Mouse (Mus musculus) stomach, embryonic 16.5 days (tissue): ENCODE data around the gene Pex11g. TPM values are rescaled to one million over a fixed set of nuclear protein-coding genes. Genes with fewer than 3 reads are reported as not detected.

ENCODE experiments used
- ATAC-seq: fragments of 200-750 bp; cut with Nextera tagmentation; 2 replicates; pipeline ENCODE4 v1.8.0; 2017; ENCODE audit warnings: moderate number of reproducible peaks, moderate TSS enrichment; ENCODE audit not compliant: insufficient read depth, low FRiP score
- H3K27ac ChIP-seq: fragments of 300-500 bp; sonication (generic); 2 replicates; pipeline ENCODE4 v1.5.1; 2014; ENCODE audit warnings: low read length
- H3K27me3 ChIP-seq: fragments of 300-500 bp; sonication (generic); 2 replicates; pipeline ENCODE4 v1.6.1; 2014; ENCODE audit warnings: low read length, control low read depth, mixed read lengths; ENCODE audit not compliant: control insufficient read depth, insufficient read depth
- H3K36me3 ChIP-seq: fragments of 300-500 bp; sonication (generic); 2 replicates; pipeline ENCODE4 v1.6.1; 2014; ENCODE audit warnings: low read length; ENCODE audit not compliant: control insufficient read depth, insufficient read depth
- H3K4me1 ChIP-seq: fragments of 300-500 bp; sonication (generic); 2 replicates; pipeline ENCODE4 v1.6.1; 2014; ENCODE audit warnings: low read length, control low read depth, mixed read lengths; ENCODE audit not compliant: control insufficient read depth, insufficient read depth
- H3K4me2 ChIP-seq: fragments of 300-500 bp; sonication (generic); 2 replicates; pipeline ENCODE4 v1.6.1; 2014; ENCODE audit warnings: low read depth, low read length, mixed read lengths
- H3K4me3 ChIP-seq: fragments of 300-500 bp; sonication (generic); replicated peaks from 2 replicates; pipeline ENCODE4 v1.5.1; 2014; ENCODE audit warnings: mild to moderate bottlenecking, low read length
- H3K9ac ChIP-seq: fragments of 300-500 bp; sonication (generic); 2 replicates; pipeline ENCODE4 v1.6.1; 2014; ENCODE audit warnings: low read length
- H3K9me3 ChIP-seq: fragments of 300-500 bp; sonication (generic); replicated peaks from 2 replicates; pipeline ENCODE4 v1.6.1; 2016; ENCODE audit warnings: low read length, control low read depth; ENCODE audit not compliant: control insufficient read depth
- WGBS: fragments of 180-500 bp; shearing (Covaris S2); extraction: QIAGEN DNeasy Blood & Tissue Kit; methylation state at CpG from one replicate; pipeline ENCODE4 v1.1.7; 2014; 5-methylcytosine and 5-hydroxymethylcytosine counted together
- polyA plus RNA-seq: library from polyadenylated mRNA; unstranded; fragments of >200 nt; fragmentation: Nextera tagmentation; extraction: Ambion mirVana; gene quantifications from 2 replicates; pipeline ENCODE4 v1.2.1, GENCODE M21; 2015

Gene Pex11g
- 10.8 and 12.1 TPM in 2 replicates for polyA plus RNA-seq

- no peaks in the 10 kb centered on the region for H3K36me3 ChIP-seq
- peaks cover 7% of the 10 kb centered on the region; the same call in 1 of the 2 replicates for H3K4me1 ChIP-seq
- H3K4me3 ChIP-seq, result peak within 1 kb of the TSS; percentile 65
- H3K4me2 ChIP-seq, result peak within 1 kb of the TSS; percentile 78
- peak within 1 kb of the TSS; percentile 79 for H3K27ac ChIP-seq
- WGBS, result 5% methylated on average over 32 of the region's 32 CpGs
- H3K27me3 ChIP-seq, result no peaks in the 10 kb centered on the region
- no peaks in the 10 kb centered on the region for H3K9me3 ChIP-seq
- H3K9ac ChIP-seq, result peak within 1 kb of the TSS; percentile 79
- peak; percentile 97 for ATAC-seq
These were observed at the start of gene Pex11g for GRCm38 (mm10) chr8:3467006-3467885. Gene Pex11g, minus strand, starts transcription at chr8:3467680.

- ATAC-seq, result no peak
- Histone ChIP-seq H3K9ac (peak overlapping the region; percentile 80), H3K4me3 (peak overlapping the region; percentile 77), H3K27ac (peak overlapping the region; percentile 53; the same call in 1 of the 2 replicates), H3K9me3 (no peaks in the 10 kb centered on the region), H3K27me3 (no peaks in the 10 kb centered on the region), H3K36me3 (peaks cover under 1% of the 10 kb centered on the region), H3K4me1 (peaks cover 6% of the 10 kb centered on the region; the same call in 1 of the 2 replicates), H3K4me2 (peak overlapping the region; percentile 95)
- WGBS, result 5% methylated on average over 16 of the region's 16 CpGs
These were observed 49.6 kb upstream of the Pex11g start for GRCm38 (mm10) chr8:3517117-3517495.

- WGBS, result under 1% methylated on average over 36 of the region's 36 CpGs
- ATAC-seq, result peak; percentile 87
- Histone ChIP-seq H3K9ac (peak overlapping the region; percentile 80), H3K4me3 (peak overlapping the region; percentile 77), H3K27me3 (no peaks in the 10 kb centered on the region), H3K9me3 (no peaks in the 10 kb centered on the region), H3K4me2 (peak overlapping the region; percentile 95), H3K27ac (peak overlapping the region; percentile 86), H3K4me1 (peaks cover 6% of the 10 kb centered on the region; the same call in 1 of the 2 replicates), H3K36me3 (no peaks in the 10 kb centered on the region; the same call in 1 of the 2 replicates)
These were observed 49.1 kb upstream of the Pex11g start for GRCm38 (mm10) chr8:3516450-3517116.

- H3K27ac ChIP-seq, result peak overlapping the region; percentile 86
- peak; percentile 9 for ATAC-seq
- peak overlapping the region; percentile 77 for H3K4me3 ChIP-seq
- no peaks in the 10 kb centered on the region; the same call in 1 of the 2 replicates for H3K36me3 ChIP-seq
- WGBS, result 0% methylated on average over 25 of the region's 25 CpGs
- peak overlapping the region; percentile 80 for H3K9ac ChIP-seq
- H3K27me3 ChIP-seq, result no peaks in the 10 kb centered on the region
- no peaks in the 10 kb centered on the region for H3K9me3 ChIP-seq
- H3K4me1 ChIP-seq, result peaks cover 6% of the 10 kb centered on the region; the same call in 1 of the 2 replicates
- H3K4me2 ChIP-seq, result peak overlapping the region; percentile 95
These were observed 48.4 kb upstream of the Pex11g start for GRCm38 (mm10) chr8:3515771-3516417.

GRCm38 (mm10) chr8:3515260-3515671 is 47.8 kb upstream of the Pex11g start, which contains the start of gene Pnpla6:
Gene Pnpla6, plus strand, starts transcription at chr8:3515384.
- H3K36me3 ChIP-seq, result no peaks in the 10 kb centered on the region
- H3K4me1 ChIP-seq, result peaks cover 6% of the 10 kb centered on the region; the same call in 1 of the 2 replicates
- peak within 1 kb of the TSS; percentile 95 for H3K4me2 ChIP-seq
- WGBS, result under 1% methylated on average over 25 of the region's 25 CpGs
- peak within 1 kb of the TSS; percentile 80 for H3K9ac ChIP-seq
- H3K4me3 ChIP-seq, result peak within 1 kb of the TSS; percentile 77
- ATAC-seq, result peak; percentile 75
- H3K9me3 ChIP-seq, result no peaks in the 10 kb centered on the region
- peak within 1 kb of the TSS; percentile 86 for H3K27ac ChIP-seq
- H3K27me3 ChIP-seq, result no peaks in the 10 kb centered on the region

- no peaks in the 10 kb centered on the region for H3K9me3 ChIP-seq
- H3K4me2 ChIP-seq, result peak overlapping the region; percentile 95
- H3K36me3 ChIP-seq, result peaks cover 2% of the 10 kb centered on the region; the same call in 1 of the 2 replicates
- no peaks in the 10 kb centered on the region for H3K27me3 ChIP-seq
- H3K4me3 ChIP-seq, result peak overlapping the region; percentile 77
- no peak overlapping the region for H3K27ac ChIP-seq
- H3K9ac ChIP-seq, result peak overlapping the region; percentile 66
- ATAC-seq, result no peak
- peaks cover 6% of the 10 kb centered on the region; the same call in 1 of the 2 replicates for H3K4me1 ChIP-seq
- 34% methylated on average over 13 of the region's 13 CpGs for WGBS
These were observed 47.3 kb upstream of the Pex11g start for GRCm38 (mm10) chr8:3514681-3515247.

GRCm38 (mm10) chr8:3507979-3508754 is 40.7 kb upstream of the Pex11g start:
- no peak overlapping the region for H3K9ac ChIP-seq
- H3K27me3 ChIP-seq, result no peaks in the 10 kb centered on the region
- 84% methylated on average over 6 of the region's 6 CpGs for WGBS
- H3K27ac ChIP-seq, result no peak overlapping the region
- no peaks in the 10 kb centered on the region for H3K9me3 ChIP-seq
- H3K36me3 ChIP-seq, result peaks cover 9% of the 10 kb centered on the region; the same call in 1 of the 2 replicates
- no peak overlapping the region for H3K4me3 ChIP-seq
- no peaks in the 10 kb centered on the region for H3K4me1 ChIP-seq
- peak; percentile 28; the same call in 1 of the 2 replicates for ATAC-seq
- H3K4me2 ChIP-seq, result no peak overlapping the region

GRCm38 (mm10) chr8:3502217-3502616 is 34.7 kb upstream of the Pex11g start:
- no peak overlapping the region for H3K4me2 ChIP-seq
- WGBS, result 66% methylated on average over 4 of the region's 4 CpGs
- no peaks in the 10 kb centered on the region for H3K9me3 ChIP-seq
- H3K4me1 ChIP-seq, result peaks cover 16% of the 10 kb centered on the region
- no peak for ATAC-seq
- H3K36me3 ChIP-seq, result peaks cover 4% of the 10 kb centered on the region; the same call in 1 of the 2 replicates
- H3K4me3 ChIP-seq, result no peak overlapping the region
- no peak overlapping the region for H3K9ac ChIP-seq
- no peak overlapping the region for H3K27ac ChIP-seq
- H3K27me3 ChIP-seq, result no peaks in the 10 kb centered on the region
